Mouse (Mus musculus): ENCODE measurements around the gene Hnf1b.

Hnf1b gene

GRCm38 (mm10) chr11:83896430-83897410, 46.9 kb downstream of the Hnf1b start:
- no peak for DNase-seq (ENCODE audit: low spot score in 2 of 2)

- DNase-seq (ENCODE audit: low spot score in 2 of 2) = no peak
These were observed 47.7 kb downstream of the Hnf1b start for GRCm38 (mm10) chr11:83897569-83897968.

GRCm38 (mm10) chr11:83902812-83903211, 52.9 kb downstream of the Hnf1b start:
- no peak for DNase-seq (ENCODE audit: low spot score in 2 of 2)

GRCm38 (mm10) chr11:83905756-83906155, 55.9 kb downstream of the Hnf1b start:
- DNase-seq (ENCODE audit: low spot score in 2 of 2) = no peak

GRCm38 (mm10) chr11:83908376-83908775, 58.5 kb downstream of the Hnf1b start:
- no peak for DNase-seq (ENCODE audit: low spot score in 2 of 2)

DNA sequence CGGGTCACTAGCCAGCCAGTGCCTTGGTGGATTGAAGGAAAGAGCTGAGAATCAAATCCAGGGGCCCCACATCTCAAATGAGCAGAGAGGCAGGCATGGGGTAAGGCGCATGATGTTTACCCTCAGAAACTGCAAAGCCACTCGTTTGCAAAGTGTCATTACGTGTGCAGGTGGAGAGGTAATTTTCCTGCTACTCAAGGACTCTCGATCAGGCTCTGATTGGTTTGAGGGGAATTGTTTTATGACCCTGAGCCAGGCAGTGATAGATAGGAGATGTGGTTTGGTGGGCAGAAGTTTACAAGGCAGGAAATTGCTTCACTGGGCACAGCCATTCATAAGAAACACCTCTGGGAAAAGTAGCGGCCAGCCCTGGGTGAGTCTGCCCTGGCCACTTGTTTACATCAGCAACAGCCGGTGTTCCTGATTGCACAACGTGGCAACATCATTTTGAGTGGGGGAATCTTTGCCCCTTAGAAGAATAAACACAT, 64.0 kb downstream of the Hnf1b start:
- no peak for DNase-seq (ENCODE audit: low spot score in 2 of 2)

- DNase-seq (ENCODE audit: low spot score in 2 of 2) = no peak
These were observed 64.6 kb downstream of the Hnf1b start for GRCm38 (mm10) chr11:83914501-83914900.

DNA sequence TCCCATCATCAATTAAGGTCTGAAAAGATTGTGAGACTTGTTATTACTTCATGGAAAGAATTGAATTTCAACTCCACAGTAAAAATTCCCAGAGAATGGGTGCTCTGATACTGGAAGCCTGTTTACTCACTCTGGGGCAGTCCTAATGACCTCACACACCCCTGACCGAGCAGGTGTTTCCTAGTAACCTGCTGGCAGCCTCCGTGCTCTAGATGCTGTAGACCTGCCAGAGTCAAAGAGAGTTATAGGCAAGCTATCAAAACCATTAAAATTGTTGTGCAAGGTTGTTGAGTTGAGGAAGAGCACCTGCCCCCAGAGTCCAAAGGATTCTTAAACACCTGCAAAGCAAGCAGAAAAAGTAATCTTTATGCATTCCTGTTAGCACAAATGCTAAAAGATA, 72.7 kb downstream of the Hnf1b start:
- DNase-seq (ENCODE audit: low spot score in 2 of 2) = no peak

DNA sequence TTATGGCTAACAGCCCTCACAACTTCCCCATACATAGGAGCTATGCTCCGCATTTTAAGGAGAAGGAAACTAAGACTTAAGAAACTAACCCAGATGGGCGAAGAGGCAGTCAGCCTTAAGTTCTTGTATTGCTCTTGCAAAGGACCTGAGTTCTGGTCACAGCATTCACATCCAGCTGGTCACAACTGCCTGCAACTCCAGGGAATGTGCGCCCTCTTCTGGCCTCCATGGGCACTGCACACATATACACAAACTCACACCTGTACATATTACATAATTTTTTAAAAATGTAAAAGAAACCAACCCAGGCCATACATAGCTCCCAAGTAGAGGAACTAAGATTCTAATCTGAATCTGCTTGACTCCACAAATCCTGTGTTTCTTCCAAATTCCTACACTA, 77.2 kb downstream of the Hnf1b start:
- DNase-seq (ENCODE audit: low spot score in 2 of 2) = no peak

DNA sequence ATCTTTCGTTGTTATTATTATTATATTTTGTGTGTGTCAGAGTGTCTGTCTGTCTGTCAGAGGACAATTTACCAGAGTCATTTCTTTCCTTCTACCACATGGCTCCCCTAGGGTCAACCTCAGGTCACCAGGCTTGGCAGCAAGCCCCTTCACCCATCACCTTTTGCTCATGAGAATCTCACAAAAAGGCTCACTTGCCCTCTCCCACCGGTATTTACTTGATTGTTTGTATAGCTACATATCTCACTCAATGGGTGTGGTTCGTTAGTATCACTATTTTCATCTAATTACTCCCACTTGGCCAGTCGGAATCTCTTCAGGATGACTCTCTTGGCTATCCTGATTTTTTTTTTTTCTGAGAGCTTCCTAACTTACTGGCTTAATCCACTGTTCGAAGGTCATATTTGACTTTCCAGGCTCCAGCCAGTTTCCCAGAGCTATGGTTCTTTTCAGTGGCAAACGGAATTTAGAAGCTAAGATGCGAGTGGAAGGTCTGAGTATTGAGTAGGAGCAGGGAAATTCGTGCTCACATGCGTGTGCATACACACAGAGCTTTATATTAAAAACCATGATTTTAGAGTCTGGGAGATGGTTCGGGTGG, 82.7 kb downstream of the Hnf1b start:
- DNase-seq (ENCODE audit: low spot score in 2 of 2) = no peak

DNA sequence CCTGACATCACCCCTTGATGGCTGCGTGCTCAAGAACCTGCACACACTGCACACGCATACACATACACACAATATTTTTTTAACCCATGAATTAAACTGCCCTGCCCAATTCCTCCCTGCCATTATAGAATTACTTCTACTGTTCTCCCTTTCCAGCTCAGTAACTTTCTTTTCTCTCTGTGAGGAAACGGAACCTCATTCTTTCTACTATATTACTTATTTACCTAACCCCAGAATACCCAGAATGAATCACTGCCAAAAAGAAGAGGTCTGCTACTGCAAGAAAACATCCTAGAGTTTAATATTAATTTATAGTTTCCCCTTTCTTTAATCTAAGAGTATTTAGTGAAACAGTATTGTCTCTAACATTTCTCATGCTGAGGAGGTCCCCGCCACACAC, 83.5 kb downstream of the Hnf1b start:
- no peak for DNase-seq (ENCODE audit: low spot score in 2 of 2)

- DNase-seq (ENCODE audit: low spot score in 2 of 2) = peak in 1 of 2 experiments; percentile 80
These were observed 86.3 kb downstream of the Hnf1b start for GRCm38 (mm10) chr11:83935986-83936665.

- DNase-seq (ENCODE audit: low spot score in 2 of 2) = no peak
These were observed 88.7 kb downstream of the Hnf1b start for GRCm38 (mm10) chr11:83938556-83938955.

DNA sequence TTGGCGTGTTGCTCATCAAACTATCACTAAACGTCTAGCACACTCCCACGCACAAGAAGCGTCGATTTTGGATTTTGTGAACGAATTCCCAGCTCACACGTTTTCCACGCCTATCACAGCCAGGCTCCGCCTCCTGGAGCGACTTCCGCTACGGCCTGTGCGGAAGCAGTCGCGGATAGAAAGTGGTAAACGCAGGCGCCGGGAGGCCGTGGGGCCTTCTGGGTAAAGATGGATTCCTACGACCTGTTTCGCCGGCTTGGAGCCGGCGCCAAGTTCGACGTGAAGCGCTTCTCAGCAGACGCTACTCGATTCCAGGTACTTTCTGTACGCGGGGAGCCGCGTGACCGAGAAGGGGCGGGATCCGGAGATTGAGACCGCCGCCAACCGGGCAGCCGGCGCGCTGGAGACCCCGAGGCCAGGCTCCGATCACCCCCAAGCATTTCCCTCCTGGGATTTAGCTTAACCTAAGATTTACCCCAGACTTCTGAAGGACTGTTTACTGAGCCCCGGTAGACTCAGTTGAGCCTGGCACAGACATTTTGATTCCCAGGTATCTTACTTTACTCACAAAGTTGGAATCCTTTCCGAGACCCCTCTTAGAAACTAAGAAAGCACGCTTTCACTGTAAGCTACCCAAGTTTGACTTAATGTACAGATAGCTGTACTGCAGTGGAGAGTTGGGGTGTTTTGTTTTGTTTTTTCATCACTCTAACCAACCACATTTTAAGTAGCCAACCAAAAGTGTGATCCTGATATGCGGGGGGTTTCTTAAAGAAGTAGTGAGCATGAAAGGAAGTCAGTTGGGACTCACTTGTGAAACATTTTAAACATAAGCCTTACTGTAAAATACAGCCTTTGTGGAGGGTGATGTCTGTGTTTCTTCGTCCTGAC, 92.3 kb downstream of the Hnf1b start, which contains the start of gene Ddx52:
Gene Ddx52, plus strand, starts transcription at position 113 of the 891 bp plus-strand sequence.
- DNase-seq (ENCODE audit: low spot score in 2 of 2) = peak; percentile 61 to 88
